Mouse (Mus musculus) hindbrain, embryonic 12.5 days (tissue): ENCODE measurements at regions not wholly inside any gene's neighbourhood (a gene's known extent, or its start where the extent isn't known, plus 50 kb on each side); places are given as distances from the start of the nearest gene placed in this dataset.

ENCODE experiments used
- ATAC-seq: fragments of 200-750 bp; cut with Nextera tagmentation; 2 replicates; pipeline ENCODE4 v1.8.0; 2017; ENCODE audit warnings: moderate TSS enrichment; ENCODE audit not compliant: low FRiP score
- H3K27ac ChIP-seq: fragments of 300-500 bp; sonication (generic); 2 replicates; pipeline ENCODE4 v1.5.1; 2016; ENCODE audit warnings: mild to moderate bottlenecking
- H3K27me3 ChIP-seq: fragments of 300-500 bp; sonication (generic); 2 replicates; pipeline ENCODE4 v1.6.1; 2016; ENCODE audit warnings: mild to moderate bottlenecking
- H3K36me3 ChIP-seq: fragments of 300-500 bp; sonication (generic); 2 replicates; pipeline ENCODE4 v1.6.1; 2016; ENCODE audit warnings: mild to moderate bottlenecking
- H3K4me1 ChIP-seq: fragments of 300-500 bp; sonication (generic); 2 replicates; pipeline ENCODE4 v1.6.1; 2016
- H3K4me2 ChIP-seq: fragments of 300-500 bp; sonication (generic); replicated peaks from 2 replicates; pipeline ENCODE4 v1.6.1; 2016; ENCODE audit warnings: mild to moderate bottlenecking
- H3K4me3 ChIP-seq: fragments of 300-500 bp; sonication (generic); 2 replicates; pipeline ENCODE4 v1.5.1; 2016; ENCODE audit warnings: mild to moderate bottlenecking
- H3K9ac ChIP-seq: fragments of 300-500 bp; sonication (generic); 2 replicates; pipeline ENCODE4 v1.6.1; 2016; ENCODE audit warnings: mild to moderate bottlenecking, moderate library complexity
- H3K9me3 ChIP-seq: fragments of 300-500 bp; sonication (generic); replicated peaks from 2 replicates; pipeline ENCODE4 v1.6.1; 2016; ENCODE audit warnings: mild to moderate bottlenecking
- WGBS: fragments of 180-500 bp; shearing (Covaris S2); methylation state at CpG from one replicate; pipeline ENCODE4 v1.1.7; 2016; 5-methylcytosine and 5-hydroxymethylcytosine counted together

DNA sequence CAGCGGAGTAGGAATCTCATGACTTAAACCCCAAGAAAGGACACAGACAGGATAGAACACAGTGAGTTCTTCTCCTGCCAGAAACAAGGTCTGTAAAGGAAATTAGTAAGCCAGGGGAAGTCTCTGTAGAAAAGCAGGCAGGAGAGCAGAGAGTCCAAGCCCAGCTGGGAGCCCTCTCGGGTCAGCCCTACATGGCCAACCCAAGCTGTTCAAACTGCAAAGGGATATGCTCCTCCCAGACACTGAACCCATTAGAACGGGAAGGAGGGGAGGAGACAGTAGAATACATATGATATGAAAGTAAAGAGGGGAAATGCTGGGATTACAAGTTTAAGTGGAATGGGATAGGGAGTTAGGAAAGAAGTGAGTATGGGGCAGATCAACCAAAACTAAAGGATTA is 75.7 kb upstream of the Cop1 start:
- Histone ChIP-seq H3K4me3 (no peak overlapping the region), H3K27me3 (no peaks in the 10 kb centered on the region), H3K4me2 (no peak overlapping the region), H3K27ac (no peak overlapping the region), H3K4me1 (no peaks in the 10 kb centered on the region), H3K9me3 (no peaks in the 10 kb centered on the region), H3K9ac (no peak overlapping the region), H3K36me3 (no peaks in the 10 kb centered on the region)
- 69% methylated on average over 3 of the region's 3 CpGs for WGBS
- no peak for ATAC-seq

DNA sequence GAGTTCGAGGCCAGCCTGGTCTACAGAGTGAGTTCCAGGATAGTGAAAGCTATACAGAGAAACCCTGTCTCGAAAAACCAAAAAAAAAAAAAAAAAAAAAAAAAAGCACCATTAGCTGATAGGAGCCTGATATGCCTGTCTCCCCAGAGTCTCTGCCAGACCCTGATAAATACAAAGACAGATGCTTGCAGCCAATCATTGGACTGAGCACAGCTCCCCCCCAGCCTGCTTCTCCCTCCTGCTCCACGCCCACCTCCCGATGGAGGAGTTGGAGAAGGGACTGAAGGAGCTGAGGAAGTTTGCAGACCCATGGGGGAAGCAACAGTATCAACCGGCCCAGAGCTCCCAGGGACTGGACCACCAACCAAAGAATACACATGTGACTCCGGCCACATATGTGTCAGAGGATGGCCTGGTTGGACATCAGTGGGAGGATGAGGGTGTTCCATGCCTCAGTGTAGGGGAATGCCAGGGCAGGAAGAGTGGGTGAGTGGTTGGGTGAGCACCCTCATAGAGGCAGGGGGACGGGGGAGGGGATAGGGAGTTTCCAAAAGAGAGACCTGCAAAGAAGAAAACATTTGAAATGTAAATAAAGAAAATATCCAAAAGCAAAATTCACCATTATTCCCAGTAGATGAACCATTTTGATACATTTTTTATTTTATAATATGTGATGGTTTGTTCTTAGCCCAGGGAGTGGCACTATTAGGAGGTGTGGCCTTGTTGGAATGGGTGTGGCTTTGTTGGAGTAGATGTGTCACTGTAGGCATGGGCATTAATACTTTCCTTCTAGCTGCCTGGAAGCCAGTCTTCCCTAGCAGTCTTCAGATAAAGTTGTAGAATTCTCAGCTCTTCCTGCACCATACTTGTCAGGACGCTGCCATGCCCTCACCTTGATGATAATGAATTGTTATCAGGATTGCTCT is 71.8 kb upstream of the Cop1 start:
- H3K27ac ChIP-seq, result no peak overlapping the region
- H3K4me2 ChIP-seq, result no peak overlapping the region
- no peaks in the 10 kb centered on the region for H3K36me3 ChIP-seq
- H3K9ac ChIP-seq, result no peak overlapping the region
- H3K4me3 ChIP-seq, result no peak overlapping the region
- H3K9me3 ChIP-seq, result no peaks in the 10 kb centered on the region
- no peaks in the 10 kb centered on the region for H3K27me3 ChIP-seq
- no peak for ATAC-seq
- H3K4me1 ChIP-seq, result no peaks in the 10 kb centered on the region
- WGBS, result 86% methylated on average over 8 of the region's 8 CpGs

DNA sequence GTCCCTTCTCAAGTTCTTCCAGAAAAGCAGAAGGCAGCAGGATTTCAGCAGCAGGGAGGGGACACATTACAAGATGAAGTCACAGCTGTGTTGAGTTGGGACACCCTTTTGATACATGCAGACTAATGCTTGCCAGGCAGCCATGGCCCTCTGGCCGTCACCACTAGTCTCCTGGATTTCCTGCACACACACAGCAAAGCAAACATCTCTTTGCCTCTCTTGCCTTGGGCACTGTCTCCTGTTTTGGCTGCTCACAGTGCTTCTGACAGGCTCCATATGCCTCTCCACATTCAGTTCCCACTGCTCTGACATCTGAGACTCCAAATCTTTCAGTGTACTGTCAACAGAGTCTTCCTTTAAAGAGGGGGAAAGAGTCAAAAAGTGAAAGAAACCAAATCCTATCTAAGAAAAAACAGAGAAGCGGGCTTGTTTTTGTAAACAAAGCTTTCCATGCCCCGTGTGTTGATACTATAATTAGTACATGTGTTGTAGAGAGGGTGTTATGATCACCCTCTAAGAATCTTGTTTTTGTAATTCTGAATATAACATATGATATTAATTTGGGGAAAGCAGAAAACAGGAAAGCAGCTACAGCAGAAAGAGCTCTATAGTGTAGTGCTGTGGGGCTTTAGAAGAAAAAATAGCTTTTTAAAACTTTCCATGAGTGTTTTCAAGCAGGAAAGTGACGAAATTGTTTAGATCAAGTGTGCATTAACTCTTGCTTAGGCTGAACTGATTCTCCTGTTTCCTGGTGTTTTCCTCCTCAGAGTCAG is 68.8 kb upstream of the Cop1 start:
- H3K4me1 ChIP-seq, result no peaks in the 10 kb centered on the region
- ATAC-seq, result no peak
- no peaks in the 10 kb centered on the region for H3K9me3 ChIP-seq
- no peak overlapping the region for H3K27ac ChIP-seq
- H3K9ac ChIP-seq, result no peak overlapping the region
- H3K27me3 ChIP-seq, result no peaks in the 10 kb centered on the region
- 57% methylated on average over 4 of the region's 4 CpGs for WGBS
- H3K4me2 ChIP-seq, result no peak overlapping the region
- no peak overlapping the region for H3K4me3 ChIP-seq
- H3K36me3 ChIP-seq, result no peaks in the 10 kb centered on the region

DNA sequence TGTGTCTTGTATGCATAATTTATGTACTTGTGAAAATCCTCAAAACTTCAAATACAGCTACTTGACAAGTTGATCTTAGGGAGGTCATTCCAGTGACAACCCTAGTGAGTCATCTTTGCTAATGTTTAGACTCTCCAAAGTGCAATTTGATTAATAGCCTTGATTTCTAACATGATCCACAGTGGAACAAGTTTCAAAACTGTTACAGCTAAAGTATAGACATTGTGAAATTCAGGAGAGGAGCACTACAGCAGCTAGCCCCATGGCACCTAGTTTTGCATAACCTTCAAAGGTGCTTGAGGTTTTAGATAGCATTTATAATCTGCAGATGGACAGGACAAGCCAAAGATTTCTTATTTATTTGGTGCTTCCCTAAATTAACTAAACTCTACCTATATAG is 50.1 kb upstream of the Cop1 start:
- no peak overlapping the region for H3K4me2 ChIP-seq
- H3K4me3 ChIP-seq, result no peak overlapping the region
- H3K9ac ChIP-seq, result no peak overlapping the region
- no peaks in the 10 kb centered on the region for H3K27me3 ChIP-seq
- no peak for ATAC-seq
- H3K27ac ChIP-seq, result no peak overlapping the region
- no peaks in the 10 kb centered on the region for H3K9me3 ChIP-seq
- no peaks in the 10 kb centered on the region for H3K36me3 ChIP-seq
- no peaks in the 10 kb centered on the region for H3K4me1 ChIP-seq
